Mouse (Mus musculus) forebrain, embryonic 11.5 days (tissue): ENCODE results near the gene C2cd4c. TPM values are rescaled to one million over a fixed set of nuclear protein-coding genes. Genes with fewer than 3 reads are reported as not detected.

Source experiments
- ATAC-seq: fragments of 200-750 bp; cut with Nextera tagmentation; replicated peaks from 2 replicates; pipeline ENCODE4 v1.8.0; 2017; ENCODE audit warnings: moderate TSS enrichment; ENCODE audit not compliant: low FRiP score
- DNase-seq: peaks from one replicate; pipeline ENCODE4 v3.0.0-alpha.2; 2017; ENCODE audit warnings: low spot score
- H3K27ac ChIP-seq: fragments of 300-500 bp; sonication (generic); 2 replicates; pipeline ENCODE4 v1.5.1; 2014; ENCODE audit warnings: low read depth, low read length
- H3K27me3 ChIP-seq: fragments of 300-500 bp; sonication (generic); 2 replicates; pipeline ENCODE4 v1.6.1; 2014; ENCODE audit warnings: mild to moderate bottlenecking, low read length, mixed read lengths; ENCODE audit not compliant: control insufficient read depth, insufficient read depth
- H3K36me3 ChIP-seq: fragments of 300-500 bp; sonication (generic); 2 replicates; pipeline ENCODE4 v1.6.1; 2014; ENCODE audit warnings: mild to moderate bottlenecking, low read length, moderate library complexity, mixed read lengths; ENCODE audit not compliant: control insufficient read depth, insufficient read depth
- H3K4me1 ChIP-seq: fragments of 300-500 bp; sonication (generic); replicated peaks from 2 replicates; pipeline ENCODE4 v1.6.1; 2014; ENCODE audit warnings: low read length, mixed read lengths; ENCODE audit not compliant: control insufficient read depth, insufficient read depth
- H3K4me2 ChIP-seq: fragments of 300-500 bp; sonication (generic); 2 replicates; pipeline ENCODE4 v1.6.1; 2014; ENCODE audit warnings: low read depth, mild to moderate bottlenecking, low read length, moderate library complexity, mixed read lengths; ENCODE audit not compliant: severe bottlenecking
- H3K4me3 ChIP-seq: fragments of 300-500 bp; sonication (generic); 2 replicates; pipeline ENCODE4 v1.5.1; 2014; ENCODE audit warnings: low read depth, low read length
- H3K9ac ChIP-seq: fragments of 300-500 bp; sonication (generic); 2 replicates; pipeline ENCODE4 v1.6.1; 2014; ENCODE audit warnings: low read length
- H3K9me3 ChIP-seq: fragments of 300-500 bp; sonication (generic); 2 replicates; pipeline ENCODE4 v1.6.1; 2016; ENCODE audit warnings: low read length, mixed read lengths; ENCODE audit not compliant: control insufficient read depth
- WGBS: fragments of 180-500 bp; shearing (Covaris S2); extraction: QIAGEN DNeasy Blood & Tissue Kit; methylation state at CpG from one replicate; pipeline ENCODE4 v1.1.7; 2014; 5-methylcytosine and 5-hydroxymethylcytosine counted together
- polyA plus RNA-seq: library from polyadenylated mRNA; unstranded; fragments of >200 nt; fragmentation: Nextera tagmentation; extraction: Ambion mirVana; gene quantifications from 2 replicates; pipeline ENCODE4 v1.2.1, GENCODE M21; 2014

C2cd4c gene
- polyA plus RNA-seq, 1 experiment from 2014 or later: 0.04 TPM

- WGBS: 90% methylated on average over 2 of the region's 2 CpGs
These were observed 54.1 kb downstream of the C2cd4c start for GRCm38 (mm10) chr10:79559716-79560115.

GRCm38 (mm10) chr10:79557496-79557895 lies 56.3 kb downstream of the C2cd4c start:
- H3K4me1 ChIP-seq: peaks cover 2% of the 10 kb centered on the region; the same call in 1 of the 2 replicates
- no peaks in the 10 kb centered on the region for H3K36me3 ChIP-seq
- ATAC-seq: no peak
- H3K4me3 ChIP-seq: no peak overlapping the region
- no peaks in the 10 kb centered on the region for H3K27me3 ChIP-seq
- H3K27ac ChIP-seq: no peak overlapping the region
- H3K9me3 ChIP-seq: no peaks in the 10 kb centered on the region
- H3K9ac ChIP-seq: no peak overlapping the region
- H3K4me2 ChIP-seq: no peak overlapping the region
- 94% methylated on average over 5 of the region's 5 CpGs for WGBS
- DNase-seq: peak; percentile 13

More at GRCm38 (mm10) chr10:79559716-79560115, 54.1 kb downstream of the C2cd4c start:
- Histone ChIP-seq H3K4me1 (no peaks in the 10 kb centered on the region), H3K27ac (no peak overlapping the region), H3K9me3 (no peaks in the 10 kb centered on the region), H3K27me3 (no peaks in the 10 kb centered on the region), H3K36me3 (no peaks in the 10 kb centered on the region), H3K4me3 (no peak overlapping the region), H3K9ac (no peak overlapping the region), H3K4me2 (no peak overlapping the region)
- DNase-seq (no peak), ATAC-seq (no peak)

- no peaks in the 10 kb centered on the region for H3K27me3 ChIP-seq
- no peak overlapping the region for H3K4me3 ChIP-seq
- H3K4me1 ChIP-seq: peaks cover 2% of the 10 kb centered on the region; the same call in 1 of the 2 replicates
- H3K27ac ChIP-seq: no peak overlapping the region
- no peaks in the 10 kb centered on the region for H3K9me3 ChIP-seq
- 93% methylated on average over 5 of the region's 5 CpGs for WGBS
- no peak overlapping the region for H3K4me2 ChIP-seq
- ATAC-seq (no peak), DNase-seq (peak; percentile 7)
- H3K9ac ChIP-seq: no peak overlapping the region
- H3K36me3 ChIP-seq: no peaks in the 10 kb centered on the region
These were observed 56.9 kb downstream of the C2cd4c start for GRCm38 (mm10) chr10:79556951-79557350.

Other genes starting within 250 kb of the C2cd4c start
- gene Vmn2r83, start 145.3 kb downstream of the C2cd4c start, polyA plus RNA-seq: not detected in 2 replicates
- 14.2 and 15.6 TPM in 2 replicates for gene Plpp2, start 80.2 kb downstream of the C2cd4c start, polyA plus RNA-seq
- gene Mier2, start 58.8 kb downstream of the C2cd4c start, polyA plus RNA-seq: 64.4 and 67.7 TPM in 2 replicates
- gene Theg, start 26.7 kb downstream of the C2cd4c start, polyA plus RNA-seq: not detected in 2 replicates
- 9.4 and 9.9 TPM in 2 replicates for gene Shc2, start 23.9 kb upstream of the C2cd4c start, polyA plus RNA-seq
- gene Odf3l2, start 31.7 kb upstream of the C2cd4c start, polyA plus RNA-seq: not detected in 2 replicates
- 0.59 and 0.83 TPM in 2 replicates for gene Madcam1, start 50.5 kb upstream of the C2cd4c start, polyA plus RNA-seq
- 59.7 and 65.2 TPM in 2 replicates for gene Tpgs1, start 55.3 kb upstream of the C2cd4c start, polyA plus RNA-seq
- gene Cdc34, start 68.2 kb upstream of the C2cd4c start, polyA plus RNA-seq: 180 and 185 TPM in 2 replicates
- gene Gzmm, start 75.0 kb upstream of the C2cd4c start, polyA plus RNA-seq: 0.81 and 0.92 TPM in 2 replicates
- 551 and 582 TPM in 2 replicates for gene Bsg, start 90.5 kb upstream of the C2cd4c start, polyA plus RNA-seq
- gene Hcn2, start 102.6 kb upstream of the C2cd4c start, polyA plus RNA-seq: 0.15 and 0.40 TPM in 2 replicates
- gene Polrmt, start 132.6 kb upstream of the C2cd4c start, polyA plus RNA-seq: 41.1 and 44.8 TPM in 2 replicates
- gene Fgf22, start 141.1 kb upstream of the C2cd4c start, polyA plus RNA-seq: 0.36 and 0.40 TPM in 2 replicates
- 118 TPM in 2 replicates for gene Rnf126, start 152.9 kb upstream of the C2cd4c start, polyA plus RNA-seq
- gene Fstl3, start 163.2 kb upstream of the C2cd4c start, polyA plus RNA-seq: 0.41 and 1.0 TPM in 2 replicates
- not detected in 2 replicates for gene Prss57, start 176.9 kb upstream of the C2cd4c start, polyA plus RNA-seq
- 140 and 157 TPM in 2 replicates for gene Palm, start 179.5 kb upstream of the C2cd4c start, polyA plus RNA-seq
- 0.39 and 0.99 TPM in 2 replicates for gene Misp, start 207.0 kb upstream of the C2cd4c start, polyA plus RNA-seq
- 261 and 295 TPM in 2 replicates for gene Ptbp1, start 240.4 kb upstream of the C2cd4c start, polyA plus RNA-seq